Mouse (Mus musculus) lung, postnatal 36 days (tissue): ENCODE measurements at regions not wholly inside any gene's neighbourhood (a gene's known extent, or its start where the extent isn't known, plus 50 kb on each side); places are given as distances from the start of the nearest gene placed in this dataset.

Source experiments
- DNase-seq: peaks from one replicate; pipeline ENCODE4 v3.0.0; 2022; ENCODE audit warnings: mixed read lengths

- no peak for DNase-seq
Measured at GRCm38 (mm10) chr2:171800511-171801268, 242.6 kb downstream of the Cbln4 start.

GRCm38 (mm10) chr2:171799351-171799750 lies 243.9 kb downstream of the Cbln4 start:
- no peak for DNase-seq

GRCm38 (mm10) chr2:171790686-171791085 lies 252.6 kb downstream of the Cbln4 start:
- no peak for DNase-seq

GRCm38 (mm10) chr2:171766193-171766930 lies 276.9 kb downstream of the Cbln4 start:
- DNase-seq = no peak

GRCm38 (mm10) chr2:171765071-171765470 lies 278.2 kb downstream of the Cbln4 start:
- DNase-seq = no peak

- no peak for DNase-seq
Measured at GRCm38 (mm10) chr2:171753502-171753901, 289.8 kb downstream of the Cbln4 start.

GRCm38 (mm10) chr2:171747162-171747561 lies 296.1 kb downstream of the Cbln4 start:
- no peak for DNase-seq

- DNase-seq = peak; percentile 59
Measured at GRCm38 (mm10) chr2:171743111-171743510, 300.2 kb downstream of the Cbln4 start.

- no peak for DNase-seq
Measured at GRCm38 (mm10) chr2:171742706-171743105, 300.6 kb downstream of the Cbln4 start.

- DNase-seq = no peak
Measured at GRCm38 (mm10) chr2:171737761-171738160, 305.5 kb downstream of the Cbln4 start.

- DNase-seq = no peak
Measured at GRCm38 (mm10) chr2:171735061-171735490, 308.2 kb downstream of the Cbln4 start.

- no peak for DNase-seq
Measured at GRCm38 (mm10) chr2:171734634-171734987, 308.7 kb downstream of the Cbln4 start.

- no peak for DNase-seq
Measured at GRCm38 (mm10) chr2:171733965-171734633, 309.2 kb downstream of the Cbln4 start.

- no peak for DNase-seq
Measured at GRCm38 (mm10) chr2:171719269-171719668, 324.0 kb downstream of the Cbln4 start.

GRCm38 (mm10) chr2:171718855-171719254 lies 324.4 kb downstream of the Cbln4 start:
- no peak for DNase-seq

GRCm38 (mm10) chr2:171712816-171713570 lies 330.3 kb downstream of the Cbln4 start:
- no peak for DNase-seq

- DNase-seq = no peak
Measured at GRCm38 (mm10) chr2:171693526-171693925, 349.7 kb downstream of the Cbln4 start.

- DNase-seq = peak; percentile 27
Measured at GRCm38 (mm10) chr2:171690781-171691180, 352.5 kb downstream of the Cbln4 start.

GRCm38 (mm10) chr2:171689102-171689501 lies 354.2 kb downstream of the Cbln4 start:
- DNase-seq = no peak

- DNase-seq = peak; percentile 12
Measured at GRCm38 (mm10) chr2:171677998-171678397, 365.3 kb downstream of the Cbln4 start.

GRCm38 (mm10) chr2:171677128-171677527 lies 366.1 kb downstream of the Cbln4 start:
- DNase-seq = no peak

- DNase-seq = peak; percentile 13
Measured at GRCm38 (mm10) chr2:171676083-171676482, 367.2 kb downstream of the Cbln4 start.

GRCm38 (mm10) chr2:171675411-171675810 lies 367.9 kb downstream of the Cbln4 start:
- DNase-seq = no peak
